Mouse (Mus musculus) hindbrain, embryonic 15.5 days (tissue): ENCODE measurements around the gene Scap. TPM values are rescaled to one million over a fixed set of nuclear protein-coding genes. Genes with fewer than 3 reads are reported as not detected.
"Not testable (repeated sequence)": the region's sequence is repeated elsewhere in the genome, so short reads cannot be mapped to it uniquely, and the experiment has no call there.

Experiments
- ATAC-seq: fragments of 200-750 bp; cut with Nextera tagmentation; 2 replicates; pipeline ENCODE4 v1.8.0; 2017; ENCODE audit warnings: low read depth, moderate number of reproducible peaks, moderate TSS enrichment; ENCODE audit not compliant: low FRiP score
- H3K27ac ChIP-seq: fragments of 300-500 bp; sonication (generic); replicated peaks from 2 replicates; pipeline ENCODE4 v1.5.1; 2015; ENCODE audit warnings: mild to moderate bottlenecking, inconsistent platforms
- H3K27me3 ChIP-seq: fragments of 300-500 bp; sonication (generic); 2 replicates; pipeline ENCODE4 v1.6.1; 2015; ENCODE audit warnings: control low read depth, inconsistent platforms
- H3K36me3 ChIP-seq: fragments of 300-500 bp; sonication (generic); 2 replicates; pipeline ENCODE4 v1.6.1; 2015; ENCODE audit warnings: control low read depth, inconsistent platforms
- H3K4me1 ChIP-seq: fragments of 300-500 bp; sonication (generic); replicated peaks from 2 replicates; pipeline ENCODE4 v1.6.1; 2015; ENCODE audit warnings: control low read depth, inconsistent platforms
- H3K4me2 ChIP-seq: fragments of 300-500 bp; sonication (generic); 2 replicates; pipeline ENCODE4 v1.6.1; 2015; ENCODE audit warnings: moderate library complexity, mild to moderate bottlenecking, inconsistent platforms
- H3K4me3 ChIP-seq: fragments of 300-500 bp; sonication (generic); 2 replicates; pipeline ENCODE4 v1.5.1; 2015; ENCODE audit warnings: mild to moderate bottlenecking, inconsistent platforms
- H3K9ac ChIP-seq: fragments of 300-500 bp; sonication (generic); 2 replicates; pipeline ENCODE4 v1.6.1; 2015; ENCODE audit warnings: inconsistent platforms
- H3K9me3 ChIP-seq: fragments of 300-500 bp; sonication (generic); 2 replicates; pipeline ENCODE4 v1.6.1; 2016; ENCODE audit warnings: control low read depth, inconsistent platforms
- WGBS: fragments of 180-500 bp; shearing (Covaris S2); methylation state at CpG from one replicate; pipeline ENCODE4 v1.1.7; 2015; 5-methylcytosine and 5-hydroxymethylcytosine counted together
- polyA plus RNA-seq: library from polyadenylated mRNA; unstranded; fragments of >200 nt; fragmentation: Nextera tagmentation; extraction: Ambion mirVana; gene quantifications from 2 replicates; pipeline ENCODE4 v1.2.1, GENCODE M21; 2015

The Scap gene
- polyA plus RNA-seq, 1 experiment from 2014 or later: 63.3 TPM

- Histone ChIP-seq H3K36me3 (peaks cover 3% of the 10 kb centered on the region; the same call in 1 of the 2 replicates), H3K27ac (no peak overlapping the region), H3K4me3 (no peak overlapping the region), H3K4me1 (peaks cover 19% of the 10 kb centered on the region), H3K9ac (no peak overlapping the region), H3K27me3 (no peaks in the 10 kb centered on the region), H3K4me2 (no peak overlapping the region), H3K9me3 (no peaks in the 10 kb centered on the region)
- ATAC-seq: no peak
- 97% methylated on average over 2 of the region's 2 CpGs for WGBS
These were observed 69.6 kb downstream of the Scap start for GRCm38 (mm10) chr9:110402731-110403130.

DNA sequence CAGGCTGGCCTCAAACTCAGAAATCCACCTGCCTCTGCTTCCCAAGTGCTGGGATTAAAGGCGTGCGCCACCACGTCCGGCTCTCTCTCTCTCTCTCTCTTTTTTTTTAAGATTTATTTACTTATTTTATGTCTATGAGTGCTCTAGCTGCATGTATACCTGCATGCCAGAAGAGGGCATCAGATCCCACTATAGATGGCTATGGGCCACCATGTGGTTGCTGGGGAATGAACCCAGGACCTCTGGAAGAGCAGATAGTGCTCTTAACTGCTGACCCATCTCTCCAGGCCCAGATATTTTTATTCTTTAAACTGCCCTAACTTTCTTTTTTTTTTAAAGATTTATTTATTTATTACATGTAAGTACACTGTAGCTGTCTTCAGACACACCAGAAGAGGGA, 70.2 kb downstream of the Scap start:
- H3K4me1 ChIP-seq: peaks cover 19% of the 10 kb centered on the region
- H3K4me3 ChIP-seq, ATAC-seq, H3K9me3 ChIP-seq, H3K4me2 ChIP-seq, H3K9ac ChIP-seq, H3K27me3 ChIP-seq, H3K27ac ChIP-seq, H3K36me3 ChIP-seq: not testable (repeated sequence)
- 89% methylated on average over 4 of the region's 4 CpGs for WGBS

DNA sequence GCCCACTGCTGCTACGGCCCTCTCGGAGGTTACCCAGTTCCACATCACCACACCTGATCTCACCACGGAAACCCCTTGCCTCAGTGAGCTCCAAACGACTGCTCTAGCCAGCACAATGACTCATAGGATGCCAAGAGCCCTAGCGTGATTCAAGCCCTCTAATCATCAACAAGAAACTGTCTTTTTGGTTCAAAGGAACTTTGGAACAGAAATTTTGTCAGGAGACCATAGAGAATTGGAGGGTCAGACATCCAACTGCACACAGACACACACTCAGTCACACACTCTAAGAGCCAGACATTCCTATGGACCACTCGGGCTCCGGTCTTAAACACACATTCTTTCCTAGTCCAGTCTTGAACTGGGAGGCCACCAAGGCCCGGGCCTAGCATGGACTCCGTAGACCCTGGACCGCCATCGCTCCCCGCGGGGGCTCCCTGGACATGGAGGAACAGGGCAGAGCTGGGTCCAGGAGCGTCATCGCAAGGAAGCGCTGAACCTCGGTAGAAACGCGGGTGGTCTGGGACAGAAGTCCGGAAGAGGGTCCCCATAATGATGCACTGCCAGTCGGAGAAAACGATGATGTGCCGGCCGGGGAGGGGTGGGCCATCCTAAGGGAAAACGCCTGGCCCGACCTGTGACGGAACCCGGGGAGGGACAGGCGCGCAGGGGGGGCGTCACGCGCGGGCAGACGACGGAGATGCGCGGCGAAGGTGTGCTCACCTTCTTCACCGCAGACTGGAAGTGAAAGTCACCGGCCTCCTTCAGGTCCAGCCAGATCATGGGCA, 74.4 kb downstream of the Scap start:
- Histone ChIP-seq H3K4me2 (peak overlapping the region; percentile 89), H3K36me3 (0 out of 2 replicates have a peak, but pooled peaks cover 3% of the 10 kb centered on the region), H3K4me3 (peak overlapping the region; percentile 75), H3K27me3 (no peaks in the 10 kb centered on the region), H3K9me3 (no peaks in the 10 kb centered on the region), H3K27ac (peak overlapping the region; percentile 86), H3K9ac (peak overlapping the region; percentile 87), H3K4me1 (peaks cover 25% of the 10 kb centered on the region)
- WGBS: 1% methylated on average over 39 of the region's 41 CpGs
- peak; percentile 71 for ATAC-seq

DNA sequence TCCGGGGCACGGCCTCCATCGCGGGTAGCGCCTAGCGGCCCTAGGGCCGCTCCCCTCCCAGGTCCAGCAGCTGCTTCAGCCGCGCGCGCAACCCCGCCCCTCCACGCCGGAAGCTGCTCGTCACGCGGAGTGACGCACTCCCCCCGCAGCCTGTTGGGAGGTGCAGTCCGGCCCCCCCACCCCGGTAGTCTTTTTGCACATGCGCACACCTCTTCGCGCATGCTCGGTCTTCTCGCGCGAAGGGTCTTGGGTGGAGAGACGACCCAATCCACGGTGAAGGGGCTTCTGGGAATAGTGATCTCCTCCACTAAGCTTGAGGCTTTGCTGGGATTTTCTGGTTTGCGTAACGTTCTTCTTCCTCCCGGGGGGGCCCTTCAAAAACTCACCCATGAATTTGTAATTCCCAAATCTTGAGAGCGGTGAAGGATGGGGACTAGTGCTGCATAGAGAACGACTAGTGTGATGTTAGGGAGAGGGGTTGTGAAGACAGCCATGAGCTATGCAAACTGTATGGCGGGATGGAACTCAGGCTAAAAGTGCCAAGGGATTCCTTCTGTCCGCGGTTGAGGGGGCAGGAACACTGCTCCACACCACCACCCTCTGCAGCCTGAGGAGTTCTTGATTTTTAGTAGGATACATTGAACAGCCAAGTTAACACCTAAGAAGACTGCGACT, 75.1 kb downstream of the Scap start, which contains the start of gene Ptpn23:
Gene Ptpn23 (minus strand): TSS at position 115 of the 675 bp plus-strand sequence.
- H3K36me3 ChIP-seq: 0 out of 2 replicates have a peak, but pooled peaks cover 3% of the 10 kb centered on the region
- under 1% methylated on average over 39 of the region's 39 CpGs for WGBS
- H3K27ac ChIP-seq: peak within 1 kb of the TSS; percentile 86
- H3K27me3 ChIP-seq: no peaks in the 10 kb centered on the region
- H3K4me3 ChIP-seq: peak within 1 kb of the TSS; percentile 75
- peak within 1 kb of the TSS; percentile 87 for H3K9ac ChIP-seq
- H3K9me3 ChIP-seq: no peaks in the 10 kb centered on the region
- peaks cover 25% of the 10 kb centered on the region for H3K4me1 ChIP-seq
- ATAC-seq: peak; percentile 96
- peak within 1 kb of the TSS; percentile 89 for H3K4me2 ChIP-seq

- Histone ChIP-seq H3K36me3 (no peaks in the 10 kb centered on the region), H3K4me2 (no peak overlapping the region), H3K27me3 (no peaks in the 10 kb centered on the region), H3K9me3 (no peaks in the 10 kb centered on the region), H3K9ac (no peak overlapping the region), H3K4me3 (no peak overlapping the region), H3K4me1 (peaks cover 17% of the 10 kb centered on the region), H3K27ac (no peak overlapping the region)
- no peak for ATAC-seq
- 42% methylated on average over 6 of the region's 6 CpGs for WGBS
These were observed 78.1 kb downstream of the Scap start for GRCm38 (mm10) chr9:110410908-110411887.

DNA sequence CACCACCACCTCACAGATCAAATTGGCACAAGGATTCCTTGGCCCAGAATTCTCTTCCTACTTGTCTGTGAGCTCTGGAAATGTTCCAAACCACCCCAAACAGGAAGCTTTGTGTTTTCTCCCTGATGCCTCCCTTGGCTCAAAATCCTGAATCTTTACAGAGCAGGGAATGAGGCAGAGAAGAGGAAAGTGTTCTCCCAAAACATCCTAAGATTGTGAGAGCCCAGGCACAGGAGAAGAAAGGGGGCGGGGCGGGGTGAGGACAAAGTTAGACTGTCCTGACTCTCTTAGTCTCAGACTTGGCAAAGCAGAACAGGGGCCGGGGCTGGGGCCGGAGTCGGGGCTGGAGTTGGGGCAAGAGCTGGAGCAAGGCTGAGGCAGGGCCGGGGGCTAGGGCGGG, 79.8 kb downstream of the Scap start:
- ATAC-seq: no peak
- Histone ChIP-seq H3K4me2 (no peak overlapping the region), H3K36me3 (no peaks in the 10 kb centered on the region)

DNA sequence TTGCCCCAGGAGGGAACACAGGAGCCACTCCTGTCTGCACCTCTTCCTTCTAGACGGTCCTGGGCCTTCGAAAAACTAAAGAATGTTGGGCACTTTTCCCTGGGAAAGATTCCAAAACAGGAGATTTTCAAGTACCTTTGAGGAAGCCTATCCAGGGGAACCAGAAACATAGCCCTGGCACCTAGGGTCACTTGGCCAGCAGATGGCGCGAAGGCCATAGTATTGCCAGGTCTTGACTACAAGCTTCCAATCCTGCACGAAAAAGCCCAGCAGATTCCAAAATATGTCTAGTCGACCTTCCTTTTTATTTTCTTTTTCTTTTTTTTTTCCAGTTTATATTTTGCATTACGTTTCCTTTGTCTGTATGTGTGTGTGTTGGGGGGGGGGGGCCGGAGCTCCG, 80.7 kb downstream of the Scap start:
- no peak for ATAC-seq
- Histone ChIP-seq H3K27me3 (no peaks in the 10 kb centered on the region), H3K4me3 (no peak overlapping the region), H3K36me3 (no peaks in the 10 kb centered on the region), H3K9me3 (no peaks in the 10 kb centered on the region), H3K4me1 (peaks cover 3% of the 10 kb centered on the region), H3K4me2 (no peak overlapping the region), H3K27ac (no peak overlapping the region), H3K9ac (no peak overlapping the region)
- 57% methylated on average over 9 of the region's 9 CpGs for WGBS

More for the DNA sequence above, 79.8 kb downstream of the Scap start:
- no peak overlapping the region for H3K4me3 ChIP-seq
- H3K9ac ChIP-seq: no peak overlapping the region
- 84% methylated on average over 6 of the region's 7 CpGs for WGBS
- H3K4me1 ChIP-seq: peaks cover 6% of the 10 kb centered on the region
- no peaks in the 10 kb centered on the region for H3K27me3 ChIP-seq
- no peak overlapping the region for H3K27ac ChIP-seq
- H3K9me3 ChIP-seq: no peaks in the 10 kb centered on the region

DNA sequence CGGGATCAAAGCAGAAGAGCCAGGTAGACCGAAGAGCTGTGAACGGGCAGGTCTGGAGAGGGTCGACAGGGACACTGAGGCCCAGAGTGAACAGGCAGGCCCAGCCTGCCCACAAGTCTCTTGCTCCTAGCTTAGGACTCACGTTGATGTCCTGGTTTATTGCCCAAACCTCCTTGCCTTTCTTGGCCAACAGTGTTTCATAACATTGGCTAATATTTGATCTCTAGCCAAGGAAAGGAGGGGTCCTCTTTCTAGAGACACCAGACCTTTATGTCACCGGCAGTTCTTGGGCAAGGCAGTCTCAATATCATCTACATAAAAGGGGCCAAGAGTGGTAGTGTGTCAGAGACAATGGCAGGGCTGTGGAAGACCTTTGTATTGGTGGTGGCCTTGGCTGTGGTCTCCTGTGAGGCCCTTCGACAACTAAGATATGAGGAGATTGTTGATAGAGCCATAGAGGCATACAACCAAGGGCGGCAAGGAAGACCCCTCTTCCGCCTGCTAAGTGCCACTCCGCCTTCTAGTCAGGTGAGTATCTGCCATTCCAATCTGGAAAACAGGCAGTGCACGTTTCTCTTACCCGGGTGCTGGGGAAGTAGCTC, 86.5 kb downstream of the Scap start, which contains the start of gene Ngp:
Gene Ngp (plus strand): TSS at position 237 of the 602 bp plus-strand sequence.
- H3K9me3 ChIP-seq: no peaks in the 10 kb centered on the region
- H3K9ac ChIP-seq: no peak within 1 kb of the TSS
- ATAC-seq: no peak
- H3K4me3 ChIP-seq: no peak within 1 kb of the TSS
- H3K27ac ChIP-seq: no peak within 1 kb of the TSS
- no peak within 1 kb of the TSS for H3K4me2 ChIP-seq
- H3K27me3 ChIP-seq: no peaks in the 10 kb centered on the region
- no peaks in the 10 kb centered on the region for H3K4me1 ChIP-seq
- no peaks in the 10 kb centered on the region for H3K36me3 ChIP-seq
- WGBS: 94% methylated on average over 12 of the region's 12 CpGs

DNA sequence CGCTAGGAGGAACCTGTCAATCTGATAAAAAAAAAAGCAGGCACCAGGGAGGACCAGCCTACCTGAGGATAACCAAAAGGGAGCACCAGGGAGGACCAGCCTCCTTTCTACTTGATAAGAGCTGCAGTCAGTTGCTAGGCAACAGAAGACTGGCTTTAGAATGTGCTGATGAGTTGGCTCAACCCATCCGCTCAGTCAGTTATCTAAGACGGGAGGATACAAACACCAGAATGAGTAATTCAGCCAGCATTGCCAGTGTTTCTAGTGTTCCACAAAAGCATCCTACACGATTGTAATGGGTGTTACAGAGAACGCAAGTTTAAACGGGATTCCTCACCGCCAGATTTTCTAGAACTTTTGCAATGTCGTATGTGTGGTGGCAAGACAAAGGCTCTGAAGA, 98.2 kb downstream of the Scap start:
- Histone ChIP-seq H3K4me2 (no peak overlapping the region), H3K4me3 (no peak overlapping the region), H3K4me1 (no peaks in the 10 kb centered on the region), H3K27ac (no peak overlapping the region), H3K9me3 (no peaks in the 10 kb centered on the region), H3K27me3 (no peaks in the 10 kb centered on the region), H3K9ac (no peak overlapping the region), H3K36me3 (peaks cover 64% of the 10 kb centered on the region)
- ATAC-seq: no peak
- 66% methylated on average over 8 of the region's 8 CpGs for whole genome bisulfite sequencing

DNA sequence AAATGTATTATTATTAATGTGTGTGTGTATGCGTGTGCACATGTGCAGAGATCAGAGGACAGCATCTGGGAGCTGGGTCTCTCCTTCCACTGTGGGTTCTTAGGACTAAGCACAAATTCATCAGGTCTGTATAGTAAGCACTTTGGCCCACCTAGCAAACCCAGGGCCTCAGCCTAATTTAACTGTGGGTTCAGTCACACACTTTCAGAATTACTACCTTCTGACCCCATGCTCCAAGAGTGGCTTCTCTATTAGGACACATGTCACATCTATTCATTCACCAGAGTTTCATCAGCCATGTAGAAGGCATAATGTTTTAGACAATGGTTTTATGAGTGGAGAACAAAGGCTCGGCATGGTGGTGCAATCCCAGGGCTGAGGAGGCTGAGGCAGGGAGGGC, 100.0 kb downstream of the Scap start:
- Histone ChIP-seq H3K4me1 (no peaks in the 10 kb centered on the region), H3K27me3 (no peaks in the 10 kb centered on the region), H3K4me3 (no peak overlapping the region), H3K27ac (no peak overlapping the region), H3K4me2 (no peak overlapping the region), H3K36me3 (peaks cover 59% of the 10 kb centered on the region), H3K9me3 (no peaks in the 10 kb centered on the region), H3K9ac (no peak overlapping the region)
- ATAC-seq: no peak
- 92% methylated on average over 2 of the region's 2 CpGs for WGBS
